Mouse (Mus musculus): ENCODE results near the gene Ssbp3.

- TF ChIP-seq CTCF (conservative IDR thresholded peaks at IDR 0.05; ENCODE audit: low read length), result peak; percentile 70
- no peak for TF ChIP-seq POU5F1 (IDR thresholded peaks at IDR 0.05; ENCODE audit: borderline replicate concordance, low read length)
Observed at GRCm38 (mm10) chr4:106874501-106874900, 36.0 kb upstream of the Ssbp3 start.

Measured in E14TG2a.4 (cell line).